Mouse (Mus musculus): ENCODE measurements around the gene Olfr90.

- TF ChIP-seq CHD2 (IDR thresholded peaks at IDR 0.05; ENCODE audit: low read depth, low read length) (no peak), ZNF384 (IDR thresholded peaks at IDR 0.05; ENCODE audit: low read depth, low read length) (no peak), ZC3H11A (IDR thresholded peaks at IDR 0.05; ENCODE audit: borderline replicate concordance, low read depth, low read length) (no peak), HCFC1 (IDR thresholded peaks at IDR 0.05; ENCODE audit: borderline replicate concordance, insufficient read depth, low read length) (no peak), MAFK (IDR thresholded peaks at IDR 0.05; ENCODE audit: insufficient read depth, low read depth, low read length) (no peak)
Observed at GRCm38 (mm10) chr17:37067861-37068260, 20.4 kb downstream of the Olfr90 start.

Data from ES-E14 (cell line).